Mouse (Mus musculus): ENCODE data around the gene Olfm1. TPM values are rescaled to one million over a fixed set of nuclear protein-coding genes. Genes with fewer than 3 reads are reported as not detected.
A peak's percentile ranks its signal among the peaks of the same experiment; 100 is the strongest.

Gene Olfm1
- polyA plus RNA-seq, 1 experiment from 2014 or later, result 15.9 TPM

GRCm38 (mm10) chr2:28244667-28245395 is 52.0 kb downstream of the Olfm1 start:
- ATAC-seq (ENCODE audit: insufficient number of reproducible peaks, low FRiP score, low TSS enrichment, low read depth), result no peak

GRCm38 (mm10) chr2:28246110-28246653 is 53.4 kb downstream of the Olfm1 start:
- H3K9me3 ChIP-seq (ENCODE audit: control insufficient read depth, low read length), result no peaks in the 10 kb centered on the region
- DNase-seq (ENCODE audit: low spot score), result no peak
- ATAC-seq (ENCODE audit: insufficient number of reproducible peaks, low FRiP score, low TSS enrichment, low read depth), result no peak
- no peak overlapping the region for H3K4me2 ChIP-seq (ENCODE audit: low read depth, severe bottlenecking)
- no peak overlapping the region for H3K4me3 ChIP-seq (ENCODE audit: low read depth, low read length)
- no peaks in the 10 kb centered on the region for H3K4me1 ChIP-seq (ENCODE audit: control insufficient read depth, insufficient read depth, low read length)
- no peaks in the 10 kb centered on the region for H3K36me3 ChIP-seq (ENCODE audit: control insufficient read depth, insufficient read depth, low read length)
- H3K27ac ChIP-seq (replicated peaks; ENCODE audit: low read depth, low read length), result no peak overlapping the region
- H3K9ac ChIP-seq (ENCODE audit: low read length), result no peak overlapping the region
- WGBS, result 84% methylated on average over 5 of the region's 5 CpGs
- H3K27me3 ChIP-seq (ENCODE audit: control insufficient read depth, insufficient read depth, low read length), result no peaks in the 10 kb centered on the region

More at GRCm38 (mm10) chr2:28244667-28245395, 52.0 kb downstream of the Olfm1 start:
- Histone ChIP-seq H3K9me3 (ENCODE audit: control insufficient read depth, low read length) (no peaks in the 10 kb centered on the region), H3K36me3 (ENCODE audit: control insufficient read depth, insufficient read depth, low read length) (no peaks in the 10 kb centered on the region), H3K4me2 (ENCODE audit: low read depth, severe bottlenecking) (no peak overlapping the region), H3K4me1 (ENCODE audit: control insufficient read depth, insufficient read depth, low read length) (no peaks in the 10 kb centered on the region), H3K27me3 (ENCODE audit: control insufficient read depth, insufficient read depth, low read length) (no peaks in the 10 kb centered on the region), H3K27ac (replicated peaks; ENCODE audit: low read depth, low read length) (no peak overlapping the region), H3K9ac (ENCODE audit: low read length) (no peak overlapping the region), H3K4me3 (ENCODE audit: low read depth, low read length) (no peak overlapping the region)
- 65% methylated on average over 8 of the region's 8 CpGs for WGBS
- DNase-seq (ENCODE audit: low spot score), result no peak

GRCm38 (mm10) chr2:28247098-28247497 is 54.3 kb downstream of the Olfm1 start:
- H3K9me3 ChIP-seq (ENCODE audit: control insufficient read depth, low read length), result no peaks in the 10 kb centered on the region
- H3K4me1 ChIP-seq (ENCODE audit: control insufficient read depth, insufficient read depth, low read length), result no peaks in the 10 kb centered on the region
- H3K4me2 ChIP-seq (ENCODE audit: low read depth, severe bottlenecking), result no peak overlapping the region
- H3K4me3 ChIP-seq (ENCODE audit: low read depth, low read length), result no peak overlapping the region
- no peak overlapping the region for H3K27ac ChIP-seq (replicated peaks; ENCODE audit: low read depth, low read length)
- 84% methylated on average over 11 of the region's 11 CpGs for WGBS
- no peak for ATAC-seq (ENCODE audit: insufficient number of reproducible peaks, low FRiP score, low TSS enrichment, low read depth)
- H3K9ac ChIP-seq (ENCODE audit: low read length), result no peak overlapping the region
- no peak for DNase-seq (ENCODE audit: low spot score)
- H3K36me3 ChIP-seq (ENCODE audit: control insufficient read depth, insufficient read depth, low read length), result no peaks in the 10 kb centered on the region
- H3K27me3 ChIP-seq (ENCODE audit: control insufficient read depth, insufficient read depth, low read length), result no peaks in the 10 kb centered on the region

GRCm38 (mm10) chr2:28252554-28252953 is 59.8 kb downstream of the Olfm1 start:
- Histone ChIP-seq H3K4me2 (ENCODE audit: low read depth, severe bottlenecking) (no peak overlapping the region), H3K4me3 (ENCODE audit: low read depth, low read length) (no peak overlapping the region), H3K27ac (replicated peaks; ENCODE audit: low read depth, low read length) (no peak overlapping the region), H3K36me3 (ENCODE audit: control insufficient read depth, insufficient read depth, low read length) (no peaks in the 10 kb centered on the region), H3K9ac (ENCODE audit: low read length) (no peak overlapping the region), H3K27me3 (ENCODE audit: control insufficient read depth, insufficient read depth, low read length) (no peaks in the 10 kb centered on the region), H3K4me1 (ENCODE audit: control insufficient read depth, insufficient read depth, low read length) (no peaks in the 10 kb centered on the region), H3K9me3 (ENCODE audit: control insufficient read depth, low read length) (no peaks in the 10 kb centered on the region)
- WGBS, result 77% methylated on average over 4 of the region's 4 CpGs
- ATAC-seq (ENCODE audit: insufficient number of reproducible peaks, low FRiP score, low TSS enrichment, low read depth) (no peak), DNase-seq (ENCODE audit: low spot score) (no peak)

- WGBS, result 93% methylated on average over 7 of the region's 7 CpGs
- Histone ChIP-seq H3K9ac (ENCODE audit: low read length) (no peak overlapping the region), H3K36me3 (ENCODE audit: control insufficient read depth, insufficient read depth, low read length) (no peaks in the 10 kb centered on the region), H3K4me3 (ENCODE audit: low read depth, low read length) (no peak overlapping the region), H3K4me2 (ENCODE audit: low read depth, severe bottlenecking) (no peak overlapping the region), H3K27ac (replicated peaks; ENCODE audit: low read depth, low read length) (no peak overlapping the region), H3K27me3 (ENCODE audit: control insufficient read depth, insufficient read depth, low read length) (no peaks in the 10 kb centered on the region), H3K9me3 (ENCODE audit: control insufficient read depth, low read length) (no peaks in the 10 kb centered on the region), H3K4me1 (ENCODE audit: control insufficient read depth, insufficient read depth, low read length) (no peaks in the 10 kb centered on the region)
- no peak for ATAC-seq (ENCODE audit: insufficient number of reproducible peaks, low FRiP score, low TSS enrichment, low read depth)
- no peak for DNase-seq (ENCODE audit: low spot score)
These were observed 63.2 kb downstream of the Olfm1 start for GRCm38 (mm10) chr2:28256029-28256428.

- Histone ChIP-seq H3K27ac (replicated peaks; ENCODE audit: low read depth, low read length) (no peak overlapping the region), H3K27me3 (ENCODE audit: control insufficient read depth, insufficient read depth, low read length) (no peaks in the 10 kb centered on the region), H3K4me3 (ENCODE audit: low read depth, low read length) (no peak overlapping the region), H3K9me3 (ENCODE audit: control insufficient read depth, low read length) (no peaks in the 10 kb centered on the region), H3K9ac (ENCODE audit: low read length) (no peak overlapping the region), H3K4me1 (ENCODE audit: control insufficient read depth, insufficient read depth, low read length) (no peaks in the 10 kb centered on the region), H3K36me3 (ENCODE audit: control insufficient read depth, insufficient read depth, low read length) (no peaks in the 10 kb centered on the region), H3K4me2 (ENCODE audit: low read depth, severe bottlenecking) (no peak overlapping the region)
- DNase-seq (ENCODE audit: low spot score), result no peak
- WGBS, result 72% methylated on average over 3 of the region's 3 CpGs
- no peak for ATAC-seq (ENCODE audit: insufficient number of reproducible peaks, low FRiP score, low TSS enrichment, low read depth)
These were observed 68.6 kb downstream of the Olfm1 start for GRCm38 (mm10) chr2:28261438-28261837.

- 0 out of 2 replicates have a peak, but pooled peaks cover 5% of the 10 kb centered on the region for H3K4me1 ChIP-seq (ENCODE audit: control insufficient read depth, insufficient read depth, low read length)
- no peak overlapping the region for H3K9ac ChIP-seq (ENCODE audit: low read length)
- no peaks in the 10 kb centered on the region for H3K27me3 ChIP-seq (ENCODE audit: control insufficient read depth, insufficient read depth, low read length)
- WGBS, result 87% methylated on average over 3 of the region's 3 CpGs
- H3K4me2 ChIP-seq (ENCODE audit: low read depth, severe bottlenecking), result no peak overlapping the region
- H3K36me3 ChIP-seq (ENCODE audit: control insufficient read depth, insufficient read depth, low read length), result no peaks in the 10 kb centered on the region
- no peak for DNase-seq (ENCODE audit: low spot score)
- no peak overlapping the region for H3K4me3 ChIP-seq (ENCODE audit: low read depth, low read length)
- no peak for ATAC-seq (ENCODE audit: insufficient number of reproducible peaks, low FRiP score, low TSS enrichment, low read depth)
- no peaks in the 10 kb centered on the region for H3K9me3 ChIP-seq (ENCODE audit: control insufficient read depth, low read length)
- no peak overlapping the region for H3K27ac ChIP-seq (replicated peaks; ENCODE audit: low read depth, low read length)
These were observed 75.0 kb downstream of the Olfm1 start for GRCm38 (mm10) chr2:28267776-28268275.

GRCm38 (mm10) chr2:28270561-28270960 is 77.8 kb downstream of the Olfm1 start:
- Histone ChIP-seq H3K9ac (ENCODE audit: low read length) (no peak overlapping the region), H3K27me3 (ENCODE audit: control insufficient read depth, insufficient read depth, low read length) (no peaks in the 10 kb centered on the region), H3K36me3 (ENCODE audit: control insufficient read depth, insufficient read depth, low read length) (no peaks in the 10 kb centered on the region), H3K4me1 (ENCODE audit: control insufficient read depth, insufficient read depth, low read length) (0 out of 2 replicates have a peak, but pooled peaks cover 5% of the 10 kb centered on the region), H3K27ac (replicated peaks; ENCODE audit: low read depth, low read length) (no peak overlapping the region), H3K4me2 (ENCODE audit: low read depth, severe bottlenecking) (no peak overlapping the region), H3K4me3 (ENCODE audit: low read depth, low read length) (no peak overlapping the region), H3K9me3 (ENCODE audit: control insufficient read depth, low read length) (no peaks in the 10 kb centered on the region)
- peak; percentile 28 for DNase-seq (ENCODE audit: low spot score)
- no peak for ATAC-seq (ENCODE audit: insufficient number of reproducible peaks, low FRiP score, low TSS enrichment, low read depth)
- 3% methylated on average over 4 of the region's 4 CpGs for WGBS
